Mouse (Mus musculus): ENCODE data around the gene Klra2.
"Not testable (repeated sequence)": the region's sequence is repeated elsewhere in the genome, so short reads cannot be mapped to it uniquely, and the experiment has no call there.

The Klra2 gene

DNA sequence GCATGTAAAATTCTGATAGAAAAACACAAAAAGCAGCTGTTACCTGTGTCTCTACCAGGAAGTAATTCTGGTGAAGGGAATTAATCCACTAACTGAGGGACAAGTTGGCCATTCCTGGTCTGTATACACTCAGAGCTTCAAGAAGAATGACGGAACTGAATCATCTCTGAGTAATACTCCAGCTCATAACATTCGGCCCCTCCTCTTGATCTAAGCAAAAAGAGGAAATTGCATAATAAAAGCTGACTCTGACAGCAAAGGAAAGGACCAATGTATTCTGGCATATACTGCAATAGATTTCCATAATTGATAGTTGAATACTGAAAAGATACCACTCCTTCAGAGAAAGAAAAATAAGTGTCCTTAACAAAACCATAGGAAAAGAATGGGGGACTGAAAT lies at the start of gene Klra2:
Gene Klra2 (minus strand): TSS at position 157 of the 400 bp plus-strand sequence.
- no peak for DNase-seq

- DNase-seq: no peak
These were observed 47.4 kb upstream of the Klra2 start for GRCm38 (mm10) chr6:131294435-131295112.

DNA sequence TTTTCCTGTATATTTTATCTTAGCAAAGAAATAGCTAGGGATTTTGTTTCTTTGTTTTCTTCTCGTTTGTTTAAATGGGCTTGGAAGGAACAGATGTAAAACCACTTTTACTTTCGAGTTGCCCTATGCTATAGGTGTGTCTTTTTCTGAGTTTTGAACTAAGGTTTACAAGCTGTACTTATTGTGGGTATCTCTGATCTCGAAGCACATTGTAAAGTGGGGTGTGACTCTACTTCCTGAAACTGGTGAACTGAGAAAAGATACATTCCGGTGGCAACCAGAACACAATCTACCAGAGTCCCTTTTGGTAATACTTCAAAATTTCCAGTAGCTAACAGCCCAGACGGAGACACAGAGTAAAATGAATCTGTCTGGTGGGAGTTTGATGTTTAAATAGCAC lies 46.8 kb upstream of the Klra2 start:
- DNase-seq: no peak

GRCm38 (mm10) chr6:131292991-131293788 lies 46.0 kb upstream of the Klra2 start, which contains the start of gene Magohb:
Gene Magohb (minus strand): TSS chr6:131293244.
- DNase-seq: peak; percentile 89

GRCm38 (mm10) chr6:131292276-131292990 lies 45.3 kb upstream of the Klra2 start:
- DNase-seq: peak; percentile 1

GRCm38 (mm10) chr6:131290430-131290829 lies 43.3 kb upstream of the Klra2 start:
- peak; percentile 43 for DNase-seq

DNA sequence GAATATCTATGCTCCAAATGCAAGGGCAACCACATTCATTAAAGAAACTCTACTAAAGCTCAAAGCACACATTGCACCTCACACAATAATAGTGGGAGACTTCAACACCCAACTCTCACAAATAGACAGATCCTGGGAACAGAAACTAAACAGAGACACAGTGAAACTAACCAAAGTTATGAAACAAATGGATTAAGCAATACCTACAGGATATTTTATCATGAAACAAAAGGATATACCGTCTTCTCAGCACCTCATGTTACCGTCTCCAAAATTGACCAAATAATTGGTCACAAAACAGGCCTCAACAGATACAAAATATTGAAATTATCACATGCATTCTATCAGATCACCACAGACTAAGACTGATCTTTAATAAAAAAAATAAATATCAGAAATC lies 31.0 kb upstream of the Klra2 start:
- not testable (repeated sequence) for DNase-seq

DNA sequence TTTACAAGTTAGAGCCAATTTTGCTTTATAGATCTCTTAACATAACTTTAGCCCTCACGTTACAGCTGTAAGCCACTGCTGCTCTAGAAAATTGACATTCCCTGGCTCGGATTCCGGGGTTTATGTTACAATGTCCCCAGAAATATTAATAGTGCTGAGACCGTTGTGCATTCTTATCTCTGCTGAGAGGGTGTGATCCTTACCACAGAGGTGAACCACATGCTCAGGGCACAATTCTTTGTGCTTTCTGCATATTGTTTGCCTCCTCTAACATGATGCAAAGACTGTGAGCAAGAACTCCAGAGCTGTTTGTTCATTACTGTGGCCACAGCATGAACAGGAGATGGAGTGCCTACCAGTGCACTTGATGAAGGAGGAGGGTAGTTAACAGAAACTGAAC lies 29.5 kb upstream of the Klra2 start:
- no peak for DNase-seq

DNA sequence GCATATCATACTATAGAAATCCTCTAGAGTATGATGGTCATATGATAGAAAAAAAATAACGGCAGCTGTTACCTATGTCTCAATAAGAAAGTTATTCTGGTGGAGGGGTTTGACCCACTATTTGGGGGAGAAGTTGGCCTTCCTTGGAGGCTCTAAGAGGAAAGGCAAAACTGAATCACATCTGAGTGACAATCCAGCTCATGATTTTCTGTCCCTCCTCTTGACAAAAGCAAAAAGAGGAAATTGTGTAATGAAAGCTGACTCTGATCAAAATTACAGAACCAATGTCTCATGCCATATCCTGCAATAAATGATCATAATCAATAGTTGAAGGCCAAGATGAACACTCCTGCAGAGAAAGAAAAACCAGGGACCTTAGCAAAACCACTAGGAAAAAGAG lies 25.1 kb upstream of the Klra2 start:
- DNase-seq: no peak

DNA sequence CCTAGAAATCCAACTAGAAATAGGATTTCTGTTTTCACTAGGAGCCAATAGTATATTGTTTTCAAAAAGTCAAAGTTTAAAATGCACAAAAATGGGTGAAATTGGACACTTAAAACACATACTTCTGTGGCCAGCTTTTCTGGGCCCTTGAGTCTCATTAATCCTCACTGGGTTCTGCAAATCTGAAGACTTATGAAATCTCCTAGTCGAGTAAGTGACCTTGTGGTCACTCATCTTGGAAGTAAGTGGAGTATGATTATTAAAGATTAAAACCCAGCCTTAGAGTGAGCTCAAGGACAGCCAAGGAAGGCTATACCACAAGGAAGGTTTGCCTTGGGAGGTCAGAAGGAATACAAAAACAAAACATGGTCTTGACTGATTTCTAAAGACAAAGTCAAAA lies 23.1 kb upstream of the Klra2 start:
- DNase-seq: no peak

DNA sequence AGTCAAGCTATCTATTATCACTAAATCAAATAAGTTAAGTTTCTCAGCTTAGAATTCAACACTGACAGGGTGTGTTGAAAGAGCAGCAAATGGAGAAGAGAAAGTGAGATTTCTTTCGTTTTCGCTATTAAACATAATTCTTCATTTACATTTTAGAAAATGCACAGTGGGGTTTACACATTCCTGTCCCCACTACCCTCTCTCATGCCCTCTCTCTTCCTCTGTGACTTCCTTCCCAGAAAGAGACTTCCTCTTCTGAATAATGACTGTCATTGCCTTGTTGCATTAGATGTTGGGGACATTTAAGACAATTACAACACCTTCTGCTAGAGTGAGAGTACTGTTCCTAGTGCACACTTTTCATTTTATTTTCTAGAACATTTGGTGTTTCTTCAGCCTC lies 22.4 kb upstream of the Klra2 start:
- no peak for DNase-seq

DNA sequence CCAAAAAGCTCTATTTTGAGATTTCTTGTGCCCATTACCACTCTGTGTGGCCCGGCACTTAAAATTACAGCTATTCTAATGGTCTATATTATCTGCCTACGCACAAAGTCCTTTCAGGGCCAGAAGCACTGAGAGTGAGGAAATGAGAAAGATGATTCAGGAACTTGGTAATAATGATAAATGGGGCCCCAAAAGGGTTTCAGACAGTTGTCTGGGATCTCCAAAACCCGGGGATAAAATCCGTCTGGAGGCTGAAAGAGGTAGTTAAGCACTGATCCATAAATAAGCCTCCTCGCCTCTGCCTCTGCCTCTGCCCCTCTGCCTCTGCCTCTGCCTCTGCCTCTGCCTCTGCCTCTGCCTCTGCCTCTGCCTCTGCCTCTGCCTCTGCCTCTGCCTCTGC lies 17.0 kb upstream of the Klra2 start:
- DNase-seq: no peak

- no peak for DNase-seq
These were observed 15.6 kb upstream of the Klra2 start for GRCm38 (mm10) chr6:131262778-131263177.

DNA sequence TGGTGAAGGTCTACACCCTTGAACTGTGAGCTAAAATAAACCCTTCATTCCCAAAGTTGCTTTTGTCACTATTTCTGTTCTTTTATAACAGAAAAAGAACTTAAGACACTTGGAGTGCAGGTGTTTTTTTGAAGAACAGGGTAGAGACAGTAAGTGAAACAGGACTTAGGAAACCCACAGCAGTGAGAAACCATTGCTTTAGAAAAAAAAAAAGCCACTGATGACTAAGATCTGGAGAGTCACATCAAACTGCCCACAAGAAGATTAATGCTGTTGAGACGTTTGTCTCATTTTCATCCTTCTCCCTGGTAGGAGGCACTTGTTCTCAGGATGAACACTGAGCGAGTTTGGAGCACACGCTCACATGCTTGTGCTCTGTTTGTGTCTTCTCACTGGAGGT lies 14.8 kb upstream of the Klra2 start:
- DNase-seq: no peak

- DNase-seq: no peak
These were observed 2.1 kb downstream of the Klra2 start for GRCm38 (mm10) chr6:131245081-131245480.
